ENCODE assay signal across 15 mouse cellular contexts in the genomic region with DNA sequence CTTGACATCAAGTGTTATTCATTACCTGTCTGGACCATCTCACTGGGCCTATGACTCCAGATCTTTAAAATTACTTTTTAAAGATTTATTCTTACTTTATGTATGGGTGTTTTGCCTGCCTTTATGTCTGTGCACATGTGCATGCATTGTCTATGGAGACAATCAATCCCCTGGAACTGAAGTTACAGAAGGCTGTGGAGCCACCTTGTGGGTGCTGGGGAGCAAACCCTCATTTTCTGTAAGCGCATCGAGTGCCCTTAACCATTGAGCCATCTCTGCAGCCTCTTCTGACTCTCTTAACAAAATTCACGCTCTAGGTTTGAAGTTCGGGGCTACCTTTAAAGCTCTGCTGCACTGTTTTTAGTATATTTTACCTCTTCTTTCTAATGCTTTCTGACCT. TPM values are rescaled to one million over a fixed set of nuclear protein-coding genes. Genes with fewer than 3 reads are reported as not detected.
DNase-seq lines count a peak whose midpoint lies in the region; ATAC-seq and TF ChIP-seq lines count a peak whose summit lies in the region.
"Had no signal": no experiment of that assay in that cellular context is flagged by ENCODE, and none has a peak within 500 bp of the region (broad histone marks: within the 10 kb centered on the region; RNA-seq: fewer than 3 reads in every experiment).

No protein-coding gene starts in this region.

- H3K36me3 ChIP-seq in embryonic facial prominence, embryonic 14.5 days (ENCODE audit: control insufficient read depth, insufficient read depth, low read length): peaks cover 6% of the 10 kb centered on the region; the same call in 1 of the 2 replicates
- peaks cover 3% of the 10 kb centered on the region for H3K36me3 ChIP-seq in embryonic facial prominence, embryonic 10.5 days (replicated peaks)
- no peaks in the 10 kb centered on the region; the same call in 1 of the 2 replicates for H3K36me3 ChIP-seq in lung, postnatal 0 days (ENCODE audit: insufficient read depth, low read length)

- H3K4me2 ChIP-seq in embryonic facial prominence, embryonic 14.5 days (ENCODE audit: low read depth, low read length): no peak overlapping the region
- H3K4me2 ChIP-seq in lung, postnatal 0 days (replicated peaks; ENCODE audit: low read depth, low read length): no peak overlapping the region
- H3K4me2 ChIP-seq: forebrain, embryonic 12.5 days; hindbrain, embryonic 12.5 days; neural tube, embryonic 13.5 days had no signal

- no peak overlapping the region for H3K9ac ChIP-seq in embryonic facial prominence, embryonic 14.5 days (ENCODE audit: low read depth, low read length)
- H3K9ac ChIP-seq in lung, postnatal 0 days (replicated peaks; ENCODE audit: low read depth): no peak overlapping the region
- H3K9ac ChIP-seq: forebrain, embryonic 12.5 days; hindbrain, embryonic 12.5 days; neural tube, embryonic 13.5 days had no signal

- DNase-seq in embryonic facial prominence, embryonic 14.5 days (ENCODE audit: low spot score): peak; percentile 11
- DNase-seq in embryonic facial prominence, embryonic 10.5 days (ENCODE audit: low spot score): no peak
- peak; percentile 18 for DNase-seq in lung, postnatal 0 days (ENCODE audit: low spot score)
- no peak for DNase-seq in lung, postnatal 4 days
- peak; percentile 23 for DNase-seq in MN1 (ENCODE audit: low spot score)
- peak; percentile 26 for DNase-seq in naive thymus-derived CD4-positive, alpha-beta T cell, adult 2 months (ENCODE audit: low read depth)
- DNase-seq in heart, postnatal 4 days: no peak
- DNase-seq in right cerebral cortex, postnatal 14 days: no peak
- DNase-seq: adrenal gland, postnatal 10 days; cerebellum, postnatal 10 days; gastrocnemius, postnatal 36 days had no signal

- H3K27ac ChIP-seq in embryonic facial prominence, embryonic 14.5 days (replicated peaks; ENCODE audit: low read depth, low read length): no peak overlapping the region
- no peak overlapping the region for H3K27ac ChIP-seq in embryonic facial prominence, embryonic 10.5 days (replicated peaks)
- no peak overlapping the region for H3K27ac ChIP-seq in lung, postnatal 0 days (ENCODE audit: low read length)
- H3K27ac ChIP-seq: forebrain, embryonic 12.5 days; hindbrain, embryonic 12.5 days; macrophage; neural tube, embryonic 13.5 days had no signal

- TF ChIP-seq EP300 in lung, postnatal 0 days (IDR thresholded peaks at IDR 0.05): no peak

- H3K27me3 ChIP-seq in embryonic facial prominence, embryonic 14.5 days (replicated peaks; ENCODE audit: control insufficient read depth, insufficient read depth, low read length): no peaks in the 10 kb centered on the region
- H3K27me3 ChIP-seq in embryonic facial prominence, embryonic 10.5 days (replicated peaks; ENCODE audit: low read depth, poor library complexity, severe bottlenecking): no peaks in the 10 kb centered on the region
- no peaks in the 10 kb centered on the region for H3K27me3 ChIP-seq in lung, postnatal 0 days (replicated peaks; ENCODE audit: insufficient read depth, low read length)
- H3K27me3 ChIP-seq: forebrain, embryonic 12.5 days; hindbrain, embryonic 12.5 days; neural tube, embryonic 13.5 days had no signal

- no peaks in the 10 kb centered on the region for H3K9me3 ChIP-seq in embryonic facial prominence, embryonic 14.5 days (ENCODE audit: control insufficient read depth, low read length)
- H3K9me3 ChIP-seq in embryonic facial prominence, embryonic 10.5 days: no peaks in the 10 kb centered on the region
- no peaks in the 10 kb centered on the region for H3K9me3 ChIP-seq in lung, postnatal 0 days (ENCODE audit: low read length)
- H3K9me3 ChIP-seq: forebrain, embryonic 12.5 days; hindbrain, embryonic 12.5 days; neural tube, embryonic 13.5 days had no signal

- H3K4me3 ChIP-seq in embryonic facial prominence, embryonic 14.5 days (ENCODE audit: low read depth, low read length): no peak overlapping the region
- no peak overlapping the region for H3K4me3 ChIP-seq in embryonic facial prominence, embryonic 10.5 days
- H3K4me3 ChIP-seq in lung, postnatal 0 days (ENCODE audit: low read depth, low read length): no peak overlapping the region
- H3K4me3 ChIP-seq: forebrain, embryonic 12.5 days; hindbrain, embryonic 12.5 days; neural tube, embryonic 13.5 days had no signal

- TF ChIP-seq CTCF in lung, postnatal 0 days (IDR thresholded peaks at IDR 0.05): peak; percentile 51

- H3K4me1 ChIP-seq in embryonic facial prominence, embryonic 14.5 days (ENCODE audit: control insufficient read depth, insufficient read depth, low read length): no peaks in the 10 kb centered on the region
- H3K4me1 ChIP-seq in embryonic facial prominence, embryonic 10.5 days: no peaks in the 10 kb centered on the region
- H3K4me1 ChIP-seq in lung, postnatal 0 days (ENCODE audit: insufficient read depth, low read depth, low read length): no peaks in the 10 kb centered on the region
- H3K4me1 ChIP-seq: forebrain, embryonic 12.5 days; hindbrain, embryonic 12.5 days; neural tube, embryonic 13.5 days had no signal

- no peak for ATAC-seq in embryonic facial prominence, embryonic 14.5 days (ENCODE audit: low read depth)
- ATAC-seq in lung, postnatal 0 days: no peak

- WGBS in embryonic facial prominence, embryonic 14.5 days: 61% methylated on average over 4 of the region's 4 CpGs
- WGBS in embryonic facial prominence, embryonic 10.5 days: 71% methylated on average over 4 of the region's 4 CpGs
- whole genome bisulfite sequencing in lung, postnatal 0 days: 74% methylated on average over 4 of the region's 4 CpGs

RNA-seq across cellular contexts. Expression of a gene that starts 14.3 kb away (rescaled TPM):
- 67.4 and 79.9 TPM in 2 replicates for polyA plus RNA-seq in embryonic facial prominence, embryonic 14.5 days (2014; fragmentation: Nextera tagmentation; extraction: Ambion mirVana)
- 66.6 and 68.2 TPM in 2 replicates for polyA plus RNA-seq in embryonic facial prominence, embryonic 10.5 days (2016; fragmentation: Nextera tagmentation; extraction: Ambion mirVana)
- polyA plus RNA-seq in lung, postnatal 0 days (2015; fragmentation: Nextera tagmentation; extraction: Ambion mirVana): 63.6 and 65.2 TPM in 2 replicates
- total RNA-seq in heart, postnatal 4 days (2021): 10 to 100 TPM; 29.4 to 33.6 TPM

RNA-seq across cellular contexts. Expression of a gene that starts 48.3 kb away (rescaled TPM):
- polyA plus RNA-seq in embryonic facial prominence, embryonic 14.5 days (2014; fragmentation: Nextera tagmentation; extraction: Ambion mirVana): 16.3 and 17.9 TPM in 2 replicates
- polyA plus RNA-seq in embryonic facial prominence, embryonic 10.5 days (2016; fragmentation: Nextera tagmentation; extraction: Ambion mirVana): 11.3 and 14.0 TPM in 2 replicates
- 7.8 and 8.2 TPM in 2 replicates for polyA plus RNA-seq in lung, postnatal 0 days (2015; fragmentation: Nextera tagmentation; extraction: Ambion mirVana)
- total RNA-seq in heart, postnatal 4 days (2021): 1 to 10 TPM; 9.1 to 9.2 TPM

Comparison
In these comparisons a context has a peak if more than half of its experiments do, and no peak if none do; other contexts are left out.
1. DNase-seq: peak in embryonic facial prominence, embryonic 14.5 days (single experiment), lung, postnatal 0 days (single experiment), MN1 (single experiment) and naive thymus-derived CD4-positive, alpha-beta T cell, adult 2 months (single experiment); none in embryonic facial prominence, embryonic 10.5 days (single experiment), lung, postnatal 4 days (0 of 2), heart, postnatal 4 days (single experiment) and right cerebral cortex, postnatal 14 days (single experiment).